Mouse (Mus musculus): ENCODE measurements around the gene Nfx1. TPM values are rescaled to one million over a fixed set of nuclear protein-coding genes. Genes with fewer than 3 reads are reported as not detected.

Gene Nfx1
- total and polyA plus RNA-seq, 2 experiments from 2014 or later = 58.6 to 63.8 TPM

DNA sequence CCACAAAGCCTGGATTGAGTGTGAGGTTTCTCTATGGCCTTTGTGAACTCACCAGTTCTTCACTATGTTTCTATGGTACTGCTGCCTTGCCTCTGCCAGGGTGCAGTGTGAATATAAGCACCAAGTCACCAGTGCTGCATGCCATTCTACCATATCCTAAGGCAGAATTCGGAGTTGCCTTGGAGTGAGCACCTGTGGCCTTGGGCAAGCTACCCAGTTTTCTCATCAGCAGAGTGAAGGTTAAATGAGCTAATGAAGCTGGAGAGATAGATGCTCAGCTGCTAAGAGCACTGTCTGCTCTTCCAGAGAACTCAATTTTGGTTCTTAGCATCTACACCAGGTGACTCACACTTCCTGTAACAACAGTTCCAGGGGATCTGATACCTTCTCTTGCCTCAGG is 3.3 kb downstream of the Nfx1 start:
- H3K27ac ChIP-seq = no peak overlapping the region
- ATAC-seq = no peak
- no peak overlapping the region for H3K9ac ChIP-seq (replicated peaks; ENCODE audit: low read length)

DNA sequence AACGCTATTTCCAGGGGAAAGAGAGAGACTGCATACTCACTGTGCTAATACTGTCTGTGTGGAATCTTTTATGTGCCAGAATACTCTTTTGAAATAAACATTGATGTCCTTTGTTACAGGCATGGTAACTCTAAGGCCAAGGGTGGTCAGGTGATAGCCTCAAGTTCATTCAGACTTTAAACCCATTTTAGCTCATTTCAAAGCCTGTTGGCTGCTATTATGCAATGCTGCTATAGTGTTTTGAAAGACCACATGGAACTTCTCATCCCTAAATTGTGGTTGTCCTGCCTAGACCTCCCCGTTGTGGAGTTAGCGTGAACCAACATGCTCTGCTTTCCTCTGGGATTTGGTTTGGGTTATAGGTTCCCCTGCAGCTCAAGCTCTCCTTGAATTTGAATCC is 5.0 kb downstream of the Nfx1 start:
- Histone ChIP-seq H3K4me1 (ENCODE audit: insufficient read depth, low read length) (no peaks in the 10 kb centered on the region), H3K27ac (no peak overlapping the region), H3K4me3 (ENCODE audit: low read length) (no peak overlapping the region), H3K9me3 (ENCODE audit: low read length) (no peaks in the 10 kb centered on the region), H3K27me3 (ENCODE audit: insufficient read depth, low read length) (no peaks in the 10 kb centered on the region), H3K9ac (replicated peaks; ENCODE audit: low read length) (no peak overlapping the region), H3K36me3 (ENCODE audit: insufficient read depth, low read length) (peaks cover 29% of the 10 kb centered on the region; the same call in 1 of the 2 replicates), H3K4me2 (ENCODE audit: low read depth, low read length) (no peak overlapping the region)
- DNase-seq (ENCODE audit: low spot score) = no peak
- no peak for TF ChIP-seq CTCF (IDR thresholded peaks at IDR 0.05; ENCODE audit: low read depth)
- WGBS = 98% methylated on average over 3 of the region's 3 CpGs
- no peak for ATAC-seq

More for the DNA sequence above, 3.3 kb downstream of the Nfx1 start:
- TF ChIP-seq CTCF (IDR thresholded peaks at IDR 0.05; ENCODE audit: low read depth) = no peak
- peaks cover 21% of the 10 kb centered on the region; the same call in 1 of the 2 replicates for H3K36me3 ChIP-seq (ENCODE audit: insufficient read depth, low read length)
- no peaks in the 10 kb centered on the region for H3K4me1 ChIP-seq (ENCODE audit: insufficient read depth, low read length)
- H3K4me3 ChIP-seq (ENCODE audit: low read length) = no peak overlapping the region
- WGBS = 95% methylated on average over 1 of the region's 1 CpGs
- H3K4me2 ChIP-seq (ENCODE audit: low read depth, low read length) = no peak overlapping the region
- no peak for DNase-seq (ENCODE audit: low spot score)
- no peaks in the 10 kb centered on the region for H3K27me3 ChIP-seq (ENCODE audit: insufficient read depth, low read length)
- H3K9me3 ChIP-seq (ENCODE audit: low read length) = no peaks in the 10 kb centered on the region

DNA sequence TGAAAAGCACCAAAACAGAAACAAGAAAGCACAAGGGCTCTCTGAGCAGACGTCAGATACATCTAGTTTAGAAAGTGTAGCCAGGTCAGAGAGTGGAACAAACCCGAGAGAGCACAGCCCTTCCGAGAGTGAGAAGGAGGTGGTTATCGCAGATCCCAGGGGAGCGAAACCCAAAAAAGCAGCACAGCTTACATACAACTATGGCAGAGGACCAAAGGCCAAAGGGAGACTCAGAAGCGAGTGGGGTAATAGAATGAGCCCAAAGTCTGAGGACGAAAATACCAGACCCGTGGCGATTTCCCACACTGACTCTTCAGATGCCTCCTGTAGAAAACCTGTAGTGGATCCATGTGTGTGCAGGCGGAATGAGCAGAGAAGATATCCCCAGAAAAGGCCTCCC is 5.9 kb downstream of the Nfx1 start:
- TF ChIP-seq CTCF (IDR thresholded peaks at IDR 0.05; ENCODE audit: low read depth) = no peak
- ATAC-seq (no peak), DNase-seq (ENCODE audit: low spot score) (no peak)
- Histone ChIP-seq H3K4me1 (ENCODE audit: insufficient read depth, low read length) (no peaks in the 10 kb centered on the region), H3K27me3 (ENCODE audit: insufficient read depth, low read length) (no peaks in the 10 kb centered on the region), H3K4me2 (ENCODE audit: low read depth, low read length) (no peak overlapping the region), H3K27ac (no peak overlapping the region), H3K36me3 (ENCODE audit: insufficient read depth, low read length) (peaks cover 29% of the 10 kb centered on the region; the same call in 1 of the 2 replicates), H3K9ac (replicated peaks; ENCODE audit: low read length) (no peak overlapping the region), H3K9me3 (ENCODE audit: low read length) (no peaks in the 10 kb centered on the region), H3K4me3 (ENCODE audit: low read length) (no peak overlapping the region)
- WGBS = 91% methylated on average over 10 of the region's 10 CpGs

DNA sequence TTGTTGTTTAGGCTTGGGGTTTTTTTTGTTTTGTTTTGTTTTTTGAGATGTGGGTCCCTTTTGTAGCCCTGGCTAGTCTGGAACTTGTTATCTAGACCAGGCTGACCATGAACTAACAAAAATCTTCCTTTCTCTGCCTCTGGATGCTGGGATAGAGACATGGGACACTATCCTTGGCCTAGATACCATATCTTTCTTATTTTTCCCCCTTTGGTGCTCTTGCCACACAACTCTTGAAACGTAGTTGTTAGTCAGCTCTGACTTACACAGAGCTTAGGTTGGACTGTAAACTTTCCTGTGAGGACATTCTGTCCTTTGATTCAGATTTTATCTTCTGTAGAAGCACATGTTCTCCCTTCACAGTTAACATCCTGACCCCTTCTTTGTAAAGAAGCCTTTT is 8.7 kb downstream of the Nfx1 start:
- DNase-seq (ENCODE audit: low spot score) = no peak
- no peak for TF ChIP-seq CTCF (IDR thresholded peaks at IDR 0.05; ENCODE audit: low read depth)
- H3K4me3 ChIP-seq (ENCODE audit: low read length) = no peak overlapping the region
- ATAC-seq = no peak
- 87% methylated on average over 1 of the region's 1 CpGs for WGBS
- H3K9ac ChIP-seq (replicated peaks; ENCODE audit: low read length) = no peak overlapping the region
- H3K27ac ChIP-seq = no peak overlapping the region
- H3K27me3 ChIP-seq (ENCODE audit: insufficient read depth, low read length) = no peaks in the 10 kb centered on the region
- peaks cover 29% of the 10 kb centered on the region; the same call in 1 of the 2 replicates for H3K36me3 ChIP-seq (ENCODE audit: insufficient read depth, low read length)
- H3K9me3 ChIP-seq (ENCODE audit: low read length) = no peaks in the 10 kb centered on the region
- H3K4me1 ChIP-seq (ENCODE audit: insufficient read depth, low read length) = no peaks in the 10 kb centered on the region
- no peak overlapping the region for H3K4me2 ChIP-seq (ENCODE audit: low read depth, low read length)

DNA sequence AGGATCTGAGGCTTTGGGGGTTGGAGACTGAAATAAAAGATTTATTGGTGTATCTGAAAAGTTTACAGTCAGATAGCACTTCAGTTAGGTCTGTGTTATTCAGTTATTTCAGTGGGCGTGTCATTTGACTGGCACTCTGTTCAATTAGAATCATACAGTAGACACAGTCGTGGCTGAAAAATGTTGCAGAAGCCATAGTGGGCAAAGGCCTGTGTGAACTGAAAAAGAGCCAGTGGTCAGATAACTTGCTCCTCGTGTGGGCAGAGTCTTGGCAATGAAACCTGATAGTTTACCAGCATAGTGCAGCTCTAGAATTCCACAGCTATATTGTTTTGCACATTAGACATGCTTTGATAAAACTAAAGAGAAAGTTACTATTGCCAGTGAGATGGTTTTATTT is 11.8 kb downstream of the Nfx1 start:
- Histone ChIP-seq H3K9me3 (ENCODE audit: low read length) (no peaks in the 10 kb centered on the region), H3K4me1 (ENCODE audit: insufficient read depth, low read length) (no peaks in the 10 kb centered on the region), H3K36me3 (ENCODE audit: insufficient read depth, low read length) (peaks cover 37% of the 10 kb centered on the region), H3K9ac (replicated peaks; ENCODE audit: low read length) (no peak overlapping the region), H3K27me3 (ENCODE audit: insufficient read depth, low read length) (no peaks in the 10 kb centered on the region), H3K4me2 (ENCODE audit: low read depth, low read length) (no peak overlapping the region), H3K27ac (no peak overlapping the region), H3K4me3 (ENCODE audit: low read length) (no peak overlapping the region)
- WGBS = 82% methylated on average over 3 of the region's 3 CpGs
- no peak for ATAC-seq
- no peak for DNase-seq (ENCODE audit: low spot score)
- TF ChIP-seq CTCF (IDR thresholded peaks at IDR 0.05; ENCODE audit: low read depth) = no peak

DNA sequence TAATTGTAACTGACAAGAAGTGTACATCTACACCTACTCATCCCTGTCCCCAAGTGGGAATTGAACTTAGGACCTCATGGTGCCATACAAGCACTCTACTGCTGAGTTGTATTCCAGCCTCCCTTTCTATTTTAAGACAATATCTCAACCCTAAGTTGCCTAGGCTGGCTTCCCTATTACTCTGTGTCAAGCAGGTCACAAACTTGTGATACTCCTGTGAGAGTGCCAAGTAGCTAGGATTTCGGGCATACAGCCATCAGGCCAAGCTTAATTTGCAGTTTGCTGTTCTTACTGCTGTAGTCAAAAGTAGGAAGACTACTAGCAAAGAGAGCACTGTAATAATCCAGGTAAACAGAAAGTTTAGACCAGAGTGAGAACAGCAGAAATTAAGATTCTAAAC is 13.0 kb downstream of the Nfx1 start:
- DNase-seq (ENCODE audit: low spot score) = no peak
- TF ChIP-seq CTCF (IDR thresholded peaks at IDR 0.05; ENCODE audit: low read depth) = no peak
- H3K27ac ChIP-seq = no peak overlapping the region
- H3K9me3 ChIP-seq (ENCODE audit: low read length) = no peaks in the 10 kb centered on the region
- 88% methylated on average over 1 of the region's 1 CpGs for WGBS
- no peaks in the 10 kb centered on the region for H3K27me3 ChIP-seq (ENCODE audit: insufficient read depth, low read length)
- H3K4me1 ChIP-seq (ENCODE audit: insufficient read depth, low read length) = no peaks in the 10 kb centered on the region
- no peak for ATAC-seq
- no peak overlapping the region for H3K4me3 ChIP-seq (ENCODE audit: low read length)
- H3K36me3 ChIP-seq (ENCODE audit: insufficient read depth, low read length) = peaks cover 36% of the 10 kb centered on the region
- no peak overlapping the region for H3K9ac ChIP-seq (replicated peaks; ENCODE audit: low read length)
- H3K4me2 ChIP-seq (ENCODE audit: low read depth, low read length) = no peak overlapping the region

DNA sequence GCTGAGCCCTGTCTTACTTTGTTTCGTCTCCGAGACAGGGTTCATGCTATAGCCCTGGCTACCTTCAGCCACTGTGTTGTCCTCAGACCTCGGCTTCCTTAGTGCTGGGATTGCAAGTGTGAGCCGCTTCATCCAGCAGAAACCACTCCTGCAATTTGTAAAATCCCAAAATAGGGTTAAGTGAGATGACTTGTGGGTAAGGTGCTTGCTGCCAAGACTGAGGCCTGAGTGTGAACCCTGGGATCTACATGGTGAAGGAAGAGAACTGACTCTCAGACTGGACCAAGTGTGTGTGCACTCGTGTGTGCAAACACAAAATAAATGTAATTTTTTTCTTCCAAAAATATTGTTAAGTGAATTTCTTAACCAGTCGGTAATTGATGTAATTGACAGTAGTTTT is 18.9 kb downstream of the Nfx1 start:
- H3K27ac ChIP-seq = no peak overlapping the region
- TF ChIP-seq CTCF (IDR thresholded peaks at IDR 0.05; ENCODE audit: low read depth) = no peak
- H3K4me3 ChIP-seq (ENCODE audit: low read length) = no peak overlapping the region
- no peak for ATAC-seq
- H3K4me1 ChIP-seq (ENCODE audit: insufficient read depth, low read length) = no peaks in the 10 kb centered on the region
- no peaks in the 10 kb centered on the region for H3K27me3 ChIP-seq (ENCODE audit: insufficient read depth, low read length)
- H3K4me2 ChIP-seq (ENCODE audit: low read depth, low read length) = no peak overlapping the region
- no peak for DNase-seq (ENCODE audit: low spot score)
- no peaks in the 10 kb centered on the region for H3K9me3 ChIP-seq (ENCODE audit: low read length)
- H3K36me3 ChIP-seq (ENCODE audit: insufficient read depth, low read length) = peaks cover 78% of the 10 kb centered on the region
- 78% methylated on average over 6 of the region's 6 CpGs for WGBS
- H3K9ac ChIP-seq (replicated peaks; ENCODE audit: low read length) = no peak overlapping the region
